Mouse (Mus musculus) cerebellum, adult 9-10 months (tissue): ENCODE measurements at regions not wholly inside any gene's neighbourhood (a gene's known extent, or its start where the extent isn't known, plus 50 kb on each side); places are given as distances from the start of the nearest gene placed in this dataset.
"Not testable (repeated sequence)": the region's sequence is repeated elsewhere in the genome, so short reads cannot be mapped to it uniquely, and the experiment has no call there.

Experiments used
- DNase-seq: peaks from one replicate; pipeline ENCODE4 v3.0.0; 2022

DNA sequence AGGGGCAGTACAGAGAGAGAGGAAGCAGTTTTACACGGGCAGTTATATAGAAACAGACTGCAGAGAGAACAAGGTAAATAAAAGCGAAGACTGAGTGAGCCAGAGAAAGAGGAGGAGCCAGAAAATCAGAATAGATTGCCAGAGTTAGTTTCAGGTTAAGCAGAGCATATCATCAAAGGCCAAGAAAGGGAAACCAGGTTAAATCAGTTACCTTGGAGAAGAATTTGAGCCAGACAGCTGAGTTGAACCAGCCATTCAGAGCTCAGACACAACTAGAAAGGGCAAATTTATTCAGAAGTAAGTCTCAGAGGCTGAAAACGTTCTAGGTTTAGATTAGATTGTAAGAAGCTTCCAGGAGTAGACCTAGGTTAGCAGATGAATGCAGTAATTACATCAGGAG, 858.6 kb downstream of the Adgrl3 start:
- DNase-seq: no peak

DNA sequence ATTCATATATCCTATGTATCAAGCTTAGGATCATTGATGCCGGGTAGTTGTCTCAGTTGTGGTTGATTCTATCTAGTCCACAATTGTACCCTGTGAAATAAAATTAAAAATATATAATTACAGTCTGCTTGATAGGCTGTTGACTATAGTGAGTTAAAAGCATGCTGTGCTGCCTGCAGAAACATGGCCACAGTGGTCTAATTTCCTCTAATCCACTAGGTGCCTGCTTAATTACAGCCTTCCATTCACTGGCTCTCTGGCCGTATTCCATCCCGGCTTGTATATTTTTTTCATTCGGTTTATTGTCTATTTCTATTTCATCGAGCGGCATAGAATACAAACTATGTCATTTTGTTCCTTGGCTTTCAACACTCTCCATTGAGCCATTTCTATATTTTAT, 873.4 kb downstream of the Adgrl3 start:
- DNase-seq: no peak

DNA sequence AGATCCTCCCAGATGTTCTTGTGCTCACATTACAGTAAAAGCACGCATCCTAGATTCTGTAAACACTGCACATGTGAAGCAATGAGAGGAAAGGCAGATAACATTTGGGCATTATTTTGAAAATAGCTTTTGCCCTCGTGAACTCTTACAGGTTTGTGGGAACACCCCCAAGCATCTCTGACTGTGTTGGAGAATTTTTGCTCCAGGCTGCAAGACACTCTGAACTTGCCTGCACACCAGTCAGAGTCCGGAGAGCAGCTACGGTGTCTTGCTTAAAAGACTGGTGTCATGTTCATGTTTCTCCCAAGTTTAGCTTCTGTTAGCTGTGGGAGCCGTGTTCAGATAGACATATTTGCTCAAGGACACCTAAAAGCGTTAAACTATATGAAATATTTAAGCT, 889.4 kb downstream of the Adgrl3 start:
- DNase-seq: no peak

DNA sequence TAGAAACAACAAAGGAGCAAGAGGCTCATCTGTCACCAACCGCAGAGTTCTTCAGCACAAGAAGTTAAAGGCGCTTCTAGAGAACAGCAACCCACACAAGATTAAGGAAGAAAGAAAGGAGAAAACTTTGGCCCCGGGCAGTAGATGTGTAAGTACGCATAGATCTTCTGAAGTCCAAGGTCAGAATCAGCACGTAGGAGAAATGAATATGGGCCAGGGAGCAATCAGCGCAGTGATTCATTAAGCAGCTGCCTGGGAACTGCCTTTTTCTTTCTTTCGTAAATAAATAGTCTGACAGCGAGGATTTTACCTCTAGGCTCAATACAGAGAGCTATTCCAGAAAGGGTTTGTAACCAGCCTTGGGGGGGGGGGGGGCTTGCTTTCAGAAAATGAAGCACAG, 890.0 kb downstream of the Adgrl3 start:
- DNase-seq: no peak

DNA sequence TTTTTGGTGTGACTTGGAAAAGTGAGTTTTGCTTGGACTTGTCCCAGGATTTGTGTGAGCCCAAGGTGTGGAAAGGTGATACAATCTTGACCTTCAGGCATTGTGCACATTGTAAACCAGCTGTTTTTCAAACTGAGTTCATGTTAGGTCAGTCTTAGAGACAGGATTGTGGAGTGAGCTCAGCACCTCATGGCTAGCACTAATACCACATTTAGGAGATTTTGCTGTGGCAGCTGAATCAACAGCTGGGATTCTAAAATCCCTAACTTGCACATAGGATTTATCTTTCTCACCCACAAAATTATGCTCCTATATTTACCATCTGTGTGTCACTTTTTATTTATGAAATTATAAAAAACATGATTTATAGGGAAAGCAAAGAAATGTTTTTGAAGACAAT, 896.7 kb downstream of the Adgrl3 start:
- DNase-seq: no peak

DNA sequence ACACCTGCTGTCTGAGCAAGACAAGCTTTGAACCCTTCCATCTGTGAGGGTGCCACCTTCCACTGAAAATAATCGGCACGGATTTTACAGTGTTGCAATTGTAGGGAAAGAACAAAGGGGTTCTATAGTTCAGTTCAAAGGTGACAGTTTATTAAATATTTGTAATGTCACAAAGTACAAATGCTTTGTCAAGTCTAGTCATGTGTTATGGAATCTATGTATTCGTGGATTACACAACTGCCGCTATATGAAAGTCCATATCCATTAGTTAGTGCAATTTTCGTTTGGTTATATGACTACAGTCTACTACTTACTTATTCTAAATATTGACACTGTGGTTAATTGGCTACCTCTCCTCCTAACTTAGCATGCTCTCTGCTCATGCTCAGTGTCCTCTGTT, 920.9 kb downstream of the Adgrl3 start:
- DNase-seq: no peak

DNA sequence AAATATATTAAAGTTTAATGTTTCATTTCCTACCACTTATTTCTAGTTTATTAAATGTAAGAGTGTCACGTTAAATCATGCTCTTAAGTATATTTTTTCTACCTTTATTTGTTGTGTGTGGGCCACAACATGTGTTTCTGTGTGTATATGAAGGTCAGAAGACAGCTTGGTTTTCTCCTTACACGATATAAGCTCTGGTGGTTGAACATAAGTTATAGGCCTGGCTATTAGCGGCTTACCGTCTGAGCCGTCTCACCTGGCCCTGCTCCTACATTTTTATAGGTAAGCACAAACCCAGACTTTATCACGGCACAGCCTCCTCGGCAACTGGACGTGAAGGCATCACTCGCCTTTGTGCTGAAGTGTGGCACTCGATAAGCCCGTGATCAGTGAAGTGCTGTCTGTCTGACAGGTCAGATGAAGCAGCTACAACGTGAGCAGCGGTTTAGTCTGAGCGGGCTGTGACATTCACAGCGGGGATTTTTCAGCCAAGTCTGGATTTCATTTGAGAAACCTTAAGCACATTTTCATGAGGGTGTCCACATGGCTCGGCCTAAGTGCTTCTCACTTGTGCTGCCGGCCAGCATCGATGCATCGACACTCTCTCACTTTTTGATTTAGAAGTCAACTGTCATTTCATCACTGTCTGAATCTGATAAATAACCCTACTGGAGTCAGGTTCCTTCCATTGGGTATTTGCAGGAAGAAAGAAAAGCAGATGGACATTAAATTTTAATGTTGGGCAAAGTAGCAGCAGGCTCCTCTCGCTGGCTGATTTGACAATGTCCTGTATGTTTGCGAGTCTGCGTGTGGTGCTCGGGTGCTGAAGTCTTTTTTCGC, 950.0 kb downstream of the Adgrl3 start:
- no peak for DNase-seq

DNA sequence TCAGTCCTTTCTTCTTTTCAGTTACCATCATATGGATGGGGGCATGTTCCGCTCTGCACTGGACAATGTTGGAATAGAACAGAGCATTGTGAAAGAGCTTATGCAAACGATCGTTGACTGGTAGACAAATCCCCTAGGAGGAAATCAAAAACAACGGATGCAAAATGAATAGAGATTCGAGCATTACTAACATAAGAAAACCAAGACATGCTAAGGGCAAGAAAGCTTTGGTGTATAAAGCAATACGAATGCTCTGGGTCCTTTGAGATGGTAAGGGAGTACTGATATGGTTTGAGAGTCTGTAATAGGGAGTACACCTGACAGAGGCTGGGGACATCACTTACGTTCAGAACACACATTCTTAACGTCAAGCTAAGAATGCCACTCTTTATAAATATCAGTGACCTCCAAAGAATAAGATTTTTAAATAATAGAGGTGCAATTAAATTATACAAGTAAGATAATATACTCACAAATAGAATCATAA, 950.6 kb downstream of the Adgrl3 start:
- DNase-seq: no peak

DNA sequence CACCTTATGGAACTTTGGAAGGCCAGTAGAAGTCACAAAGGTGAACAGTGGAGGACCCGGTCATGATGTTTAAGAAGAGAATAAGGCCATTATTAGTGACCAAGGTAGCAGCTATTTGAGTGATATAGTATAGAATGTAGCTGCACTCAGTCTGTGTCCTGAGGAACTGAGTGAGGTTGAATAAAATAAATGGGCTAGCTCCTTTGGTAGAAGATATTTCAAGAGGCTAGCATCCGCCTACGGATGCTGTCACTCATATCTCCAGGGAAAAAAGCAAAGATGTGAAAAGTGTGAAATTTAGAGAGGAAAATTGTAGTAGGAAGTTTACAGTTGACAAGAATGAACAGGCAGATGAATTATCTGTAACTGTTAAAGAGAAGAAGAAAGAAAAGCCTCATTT, 956.6 kb downstream of the Adgrl3 start:
- DNase-seq: no peak

DNA sequence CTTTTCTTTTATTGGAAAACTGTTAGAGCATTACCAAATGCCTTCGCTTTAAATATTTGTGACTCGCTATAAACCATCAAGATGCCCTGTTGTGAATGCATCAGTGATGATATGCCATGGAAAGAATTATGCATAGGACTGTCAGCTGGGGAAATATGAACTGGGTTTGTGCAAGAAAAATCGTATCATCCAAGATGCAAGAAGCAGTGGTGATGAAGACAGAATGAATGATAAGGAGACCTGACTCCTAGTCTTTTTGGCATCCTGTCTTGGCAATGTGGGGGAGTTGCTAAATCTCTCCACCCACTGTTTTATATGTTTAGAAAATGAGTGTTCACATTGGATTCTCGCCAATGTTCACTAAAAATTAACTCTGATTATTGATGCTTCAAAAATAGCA, 963.4 kb downstream of the Adgrl3 start:
- DNase-seq: no peak

DNA sequence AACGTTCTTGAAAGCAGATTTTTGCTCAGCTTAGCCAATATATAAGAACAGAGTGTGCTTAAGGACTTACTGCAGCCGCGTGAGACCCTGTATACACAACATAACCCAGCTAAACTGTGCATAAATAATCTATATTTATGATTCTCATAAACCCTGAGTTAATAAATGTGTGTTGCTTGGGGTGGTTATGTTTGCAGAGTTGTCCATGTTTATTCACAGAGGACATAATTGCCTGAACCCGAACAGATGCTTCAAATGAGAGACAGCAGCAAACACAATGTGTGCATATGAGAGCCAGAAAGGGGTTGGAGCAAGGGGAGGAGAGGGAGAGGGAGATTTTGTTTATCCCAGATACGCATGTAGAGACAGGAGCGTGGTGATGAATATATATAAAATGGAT, 968.1 kb downstream of the Adgrl3 start:
- DNase-seq: no peak

DNA sequence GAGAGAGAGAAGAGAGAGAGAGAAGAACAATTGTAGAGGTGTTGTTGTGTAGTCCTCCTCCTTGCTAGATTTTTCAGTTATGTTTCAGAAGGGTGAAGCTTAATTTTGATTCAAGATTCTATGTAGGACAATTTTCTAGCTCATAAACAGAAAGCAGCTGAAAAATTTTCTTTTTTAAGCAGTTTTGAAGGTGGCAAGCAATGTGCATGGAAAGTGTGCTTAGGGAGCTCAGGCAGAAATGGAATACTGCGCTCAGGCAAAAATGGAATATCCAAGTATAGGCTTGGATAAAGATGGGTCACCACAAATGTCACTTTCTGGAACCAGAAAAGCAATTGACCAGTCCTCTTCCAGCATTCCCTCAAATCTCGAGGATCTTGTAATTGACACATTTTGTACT, 988.0 kb downstream of the Adgrl3 start:
- no peak for DNase-seq

DNA sequence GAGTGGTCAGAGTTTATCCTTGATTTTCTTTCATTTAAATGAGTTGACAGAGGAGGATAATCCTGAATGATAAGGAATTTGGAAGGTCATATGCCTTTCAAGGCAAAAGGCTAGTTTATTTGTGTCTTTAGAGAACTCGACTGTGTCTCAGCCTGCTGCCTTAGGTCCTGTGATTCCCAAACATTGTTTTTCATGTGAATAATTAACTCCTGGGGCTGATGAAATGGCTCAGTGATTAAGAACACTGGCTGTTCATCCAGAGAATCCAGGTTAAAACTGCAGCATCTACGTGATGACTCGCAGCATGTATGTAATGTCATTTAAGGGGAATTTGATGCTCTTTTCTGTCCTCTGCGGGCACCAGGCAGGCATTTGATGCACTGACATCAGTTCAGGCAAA, 1004.2 kb downstream of the Adgrl3 start:
- DNase-seq: no peak

DNA sequence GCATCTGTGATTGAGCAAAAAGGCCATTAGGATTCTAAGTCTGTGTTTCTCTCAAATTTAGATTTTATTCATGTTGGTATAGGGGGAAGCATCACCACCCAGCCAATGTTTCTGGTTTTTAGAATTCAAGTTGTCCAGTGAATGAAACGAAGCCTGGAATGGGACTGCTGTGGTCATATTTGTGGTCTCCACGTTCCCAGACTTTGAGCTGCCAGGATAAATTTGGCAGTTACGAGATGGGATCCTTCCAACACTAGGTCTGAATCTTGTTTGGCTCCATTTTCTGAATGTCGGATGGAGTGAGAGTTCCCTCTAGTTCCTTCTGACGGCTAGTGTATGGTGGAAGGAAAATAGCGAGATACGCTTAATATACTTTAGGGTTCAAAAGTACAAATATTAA, 1014.8 kb downstream of the Adgrl3 start:
- DNase-seq: no peak

DNA sequence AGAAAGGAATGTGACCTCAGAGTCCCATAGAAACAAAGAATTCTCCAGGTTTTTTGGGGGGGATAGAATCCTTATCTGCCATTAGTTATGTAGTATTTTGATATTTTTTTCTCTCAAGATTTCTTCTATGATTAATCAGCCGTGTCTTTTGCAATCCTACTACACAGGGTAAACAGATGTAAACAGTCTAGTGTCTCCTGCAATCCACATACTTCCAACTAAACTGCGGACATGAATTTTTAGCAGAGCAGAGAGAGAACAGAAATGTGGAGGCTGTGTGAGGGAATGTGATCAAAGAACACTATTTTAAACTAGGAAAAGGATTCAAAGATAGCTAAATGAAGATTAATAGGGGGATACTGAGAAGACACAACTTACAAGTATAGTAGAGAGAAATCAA, 1026.2 kb downstream of the Adgrl3 start:
- DNase-seq: no peak

DNA sequence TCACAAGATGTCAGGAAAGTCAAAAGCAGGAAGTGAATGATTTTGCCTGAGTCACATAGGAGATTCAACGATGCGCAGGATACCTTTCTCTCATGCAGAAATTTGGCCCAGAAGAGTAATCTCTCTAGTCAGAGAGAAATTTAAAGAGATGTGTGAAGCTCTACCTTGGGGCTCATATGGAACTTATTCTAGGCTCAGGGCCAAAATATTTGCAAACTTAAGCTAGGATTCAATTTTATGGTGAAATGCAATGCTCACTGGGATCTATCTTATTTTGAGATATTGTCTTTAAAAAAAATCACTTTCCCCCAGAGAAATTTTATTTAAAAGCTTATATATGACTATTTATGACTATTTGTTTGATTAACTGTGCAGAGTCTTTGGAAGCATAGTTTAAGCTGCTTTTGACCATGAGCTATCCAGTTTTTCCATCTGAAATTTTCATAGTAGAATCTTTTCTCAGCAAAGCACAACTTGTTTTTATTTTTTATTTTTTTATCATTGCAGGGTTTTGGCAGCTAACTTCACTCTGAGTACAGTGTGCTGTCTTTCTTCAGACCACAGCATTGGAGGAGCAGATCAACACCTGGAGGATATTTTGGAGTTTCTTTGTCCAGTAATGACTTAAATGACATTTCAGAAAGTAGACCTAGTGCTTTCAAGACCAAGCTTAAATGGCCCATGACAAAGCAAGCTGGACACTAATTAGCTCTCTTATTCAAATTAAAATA, 1039.3 kb downstream of the Adgrl3 start:
- no peak for DNase-seq

DNA sequence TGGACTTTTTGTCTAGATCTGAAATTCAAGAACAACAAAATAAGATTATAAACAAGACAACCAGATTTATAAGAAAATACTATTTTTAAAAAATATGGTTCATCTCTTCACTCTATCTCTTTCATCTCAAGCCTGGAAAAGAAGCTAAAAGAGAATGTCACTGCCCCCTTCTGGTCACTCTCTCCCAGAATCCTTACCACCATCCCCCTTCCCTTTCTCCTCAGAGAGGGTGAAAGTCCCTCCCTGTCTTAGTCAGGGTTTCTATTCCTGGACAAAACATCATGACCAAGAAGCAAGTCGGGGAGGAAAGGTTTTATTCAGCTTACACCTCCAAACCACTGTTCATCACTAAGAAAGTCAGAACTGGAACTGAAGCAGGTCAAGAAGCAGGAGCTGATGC, 1040.7 kb downstream of the Adgrl3 start:
- peak; percentile 3 for DNase-seq

DNA sequence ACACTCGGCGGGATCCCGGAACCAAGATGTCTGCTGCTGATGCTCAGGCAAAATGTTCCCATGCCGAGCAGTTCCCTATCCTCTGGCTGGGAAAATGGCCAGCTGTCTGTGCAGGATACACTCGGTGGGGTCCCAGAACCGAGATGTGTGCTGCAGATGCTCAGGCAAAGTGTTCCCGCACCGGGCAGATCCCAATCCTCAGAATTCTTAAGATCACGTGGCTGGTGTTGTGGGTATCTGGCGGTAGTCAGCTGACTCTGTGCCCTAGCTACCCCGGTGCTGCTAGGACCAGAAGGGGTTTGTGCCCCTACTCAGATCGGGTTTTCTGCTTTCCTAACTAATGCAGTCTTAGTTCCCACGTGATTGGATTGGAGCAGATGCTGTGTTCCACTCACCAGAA, 1049.3 kb downstream of the Adgrl3 start:
- DNase-seq: not testable (repeated sequence)

DNA sequence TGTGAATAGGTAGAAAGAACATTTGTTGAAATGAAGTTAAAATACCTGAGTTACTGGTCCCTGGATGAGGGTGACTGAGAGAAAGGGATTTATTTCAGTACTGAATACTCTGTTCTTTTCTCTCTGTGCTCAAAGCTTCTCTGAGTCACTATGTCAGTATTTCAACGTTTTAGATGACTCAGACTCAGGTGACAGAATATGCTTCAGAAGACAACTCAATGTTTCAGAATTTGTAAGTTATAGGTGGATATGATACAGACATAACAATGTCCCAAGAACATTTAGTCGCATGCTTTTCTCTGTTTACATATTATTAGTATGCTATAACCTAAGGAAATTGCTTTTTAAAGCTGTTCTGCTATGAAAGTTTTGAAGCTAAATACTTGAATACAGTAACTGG, 1069.5 kb downstream of the Adgrl3 start:
- no peak for DNase-seq

DNA sequence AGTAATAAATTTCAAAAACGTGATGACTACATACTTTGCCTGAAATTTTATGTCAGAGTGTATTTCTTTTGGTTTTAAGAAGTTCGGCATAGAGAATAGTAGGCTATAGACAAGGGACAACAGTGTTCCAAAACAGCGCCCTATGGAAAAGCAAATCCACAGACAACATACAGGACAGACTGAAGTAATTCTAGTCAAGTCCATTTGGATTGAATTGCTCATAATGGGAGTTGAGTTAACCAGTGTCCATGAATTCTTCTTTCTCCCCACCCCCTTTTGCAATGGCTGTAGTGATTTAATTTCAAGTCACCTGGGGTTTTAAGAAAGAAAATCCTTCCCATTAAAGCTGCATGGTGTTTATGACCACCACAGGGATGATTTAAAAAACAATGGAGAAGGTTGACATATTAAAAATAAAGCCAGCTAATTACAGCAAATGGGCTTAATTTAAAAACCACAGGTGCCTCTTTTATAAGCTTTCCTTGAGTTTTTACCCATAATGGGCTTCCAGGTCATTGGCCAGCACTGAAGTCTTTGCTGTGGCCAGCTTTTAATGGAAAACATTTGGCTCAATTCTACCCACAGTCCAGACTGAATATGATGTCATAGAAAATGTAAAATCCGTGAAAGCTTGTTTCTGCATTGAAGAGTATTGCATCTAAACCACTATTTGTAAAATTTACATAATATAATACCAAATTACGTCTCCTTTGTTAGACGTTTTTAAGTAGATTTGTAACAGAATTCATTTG, 1083.3 kb downstream of the Adgrl3 start:
- DNase-seq: no peak

DNA sequence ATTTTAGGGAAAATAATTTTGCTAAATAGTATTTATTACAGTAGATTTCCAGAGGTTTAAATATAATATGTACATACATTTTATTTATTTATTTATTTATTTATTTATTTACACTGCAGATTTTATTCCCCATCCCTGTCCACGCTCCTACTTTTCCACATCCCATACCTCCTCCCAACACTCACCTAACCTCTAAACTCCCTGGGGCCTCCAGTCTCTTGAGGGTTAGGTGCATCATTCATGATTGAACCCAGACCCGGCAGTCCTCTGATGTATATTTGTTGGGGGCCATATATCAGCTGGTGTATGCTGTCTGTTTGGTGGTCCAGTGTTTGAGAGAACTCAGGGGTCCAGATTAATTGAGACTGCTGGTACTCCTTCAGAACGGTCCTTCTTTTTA, 1083.9 kb downstream of the Adgrl3 start:
- no peak for DNase-seq

DNA sequence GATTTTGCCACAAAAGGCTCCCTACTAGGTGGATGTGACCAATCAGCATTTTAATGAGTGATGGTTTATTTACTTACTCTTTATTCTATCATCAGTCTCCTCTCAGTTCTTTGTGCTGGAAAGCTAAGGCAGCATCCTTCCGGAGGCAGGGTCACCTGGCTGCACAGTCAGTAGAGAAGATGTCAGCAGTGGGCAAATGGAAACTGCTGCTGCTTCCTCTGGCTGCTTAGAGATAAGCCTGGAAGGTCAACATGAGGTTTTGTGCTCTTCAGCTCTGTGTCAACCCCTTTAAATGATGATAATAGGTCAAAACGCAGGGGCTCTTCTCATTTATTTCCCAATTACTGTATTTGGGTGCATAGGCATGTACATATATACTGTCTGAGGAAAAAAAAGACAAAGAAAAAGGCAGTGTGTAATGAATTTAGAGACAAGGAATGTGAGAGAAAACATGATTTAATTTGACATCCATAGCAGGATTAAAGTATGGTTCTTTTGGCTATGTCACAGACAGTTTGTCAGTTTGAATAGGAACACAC, 1106.1 kb downstream of the Adgrl3 start:
- DNase-seq: no peak

DNA sequence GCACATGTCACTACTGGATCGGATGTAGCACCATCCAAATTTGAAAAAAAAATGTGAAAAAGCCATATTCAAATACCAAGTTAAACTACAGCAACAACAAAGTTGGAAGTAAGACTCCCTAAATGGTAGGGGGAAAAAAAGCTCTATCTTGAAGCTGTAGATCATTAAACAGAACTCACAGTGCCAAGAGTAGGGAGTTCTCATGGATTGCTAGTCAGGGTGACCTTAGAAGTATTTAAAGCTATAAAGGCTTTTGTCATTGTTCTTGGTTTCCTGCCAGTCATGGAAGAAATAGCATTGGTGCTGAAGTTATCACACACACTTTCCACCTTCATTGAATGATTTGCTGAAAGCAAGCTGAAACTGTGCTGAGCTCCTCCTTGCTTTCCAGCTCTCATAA, 1122.1 kb downstream of the Adgrl3 start:
- no peak for DNase-seq
